ENCODE assay signal across 8 mouse cellular contexts in the genomic region with DNA sequence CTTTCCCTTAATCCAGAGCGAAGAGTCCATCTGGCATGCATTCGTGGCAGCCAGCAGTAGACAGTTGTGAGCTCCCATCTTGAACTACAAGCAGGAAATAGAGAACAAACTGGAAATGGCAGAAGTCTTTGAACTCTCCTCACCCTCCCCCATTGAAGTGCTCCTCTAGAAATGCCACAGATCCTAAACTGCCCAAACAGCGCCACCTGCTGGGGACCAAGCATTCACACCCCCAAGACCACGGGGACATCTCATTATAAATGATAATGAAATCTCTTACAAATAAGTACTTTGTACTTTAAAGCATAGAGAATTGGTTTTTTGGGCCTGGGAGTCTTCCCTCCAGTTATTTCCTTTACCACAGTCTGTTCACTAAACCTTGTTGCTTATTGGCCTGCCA. TPM values are rescaled to one million over a fixed set of nuclear protein-coding genes. Genes with fewer than 3 reads are reported as not detected.
DNase-seq lines count a peak whose midpoint lies in the region; ATAC-seq lines count a peak whose summit lies in the region.

No protein-coding gene starts in this region.

- H3K27ac ChIP-seq in hindbrain, embryonic 11.5 days (ENCODE audit: low read depth, low read length), result no peak overlapping the region
- H3K27ac ChIP-seq in hindbrain, embryonic 14.5 days, result no peak overlapping the region
- no peak overlapping the region for H3K27ac ChIP-seq in neural tube, embryonic 11.5 days (ENCODE audit: low read depth, low read length)

- WGBS in hindbrain, embryonic 11.5 days, result 58% methylated on average over 4 of the region's 4 CpGs
- WGBS in hindbrain, embryonic 14.5 days, result 56% methylated on average over 4 of the region's 4 CpGs
- WGBS in neural tube, embryonic 11.5 days, result 54% methylated on average over 4 of the region's 4 CpGs

- no peaks in the 10 kb centered on the region for H3K4me1 ChIP-seq in hindbrain, embryonic 11.5 days (replicated peaks; ENCODE audit: control insufficient read depth, insufficient read depth, low read length)
- no peaks in the 10 kb centered on the region for H3K4me1 ChIP-seq in hindbrain, embryonic 14.5 days (replicated peaks; ENCODE audit: control insufficient read depth, insufficient read depth, low read length)
- H3K4me1 ChIP-seq in neural tube, embryonic 11.5 days (ENCODE audit: control insufficient read depth, insufficient read depth, low read length), result no peaks in the 10 kb centered on the region

- H3K4me2 ChIP-seq in hindbrain, embryonic 11.5 days (replicated peaks; ENCODE audit: low read depth, low read length), result no peak overlapping the region
- H3K4me2 ChIP-seq in hindbrain, embryonic 14.5 days (replicated peaks), result no peak overlapping the region
- H3K4me2 ChIP-seq in neural tube, embryonic 11.5 days (ENCODE audit: low read depth), result no peak overlapping the region

- no peak overlapping the region for H3K4me3 ChIP-seq in hindbrain, embryonic 11.5 days (ENCODE audit: low read depth, low read length)
- H3K4me3 ChIP-seq in hindbrain, embryonic 14.5 days (replicated peaks; ENCODE audit: low read length), result no peak overlapping the region
- no peak overlapping the region for H3K4me3 ChIP-seq in neural tube, embryonic 11.5 days (ENCODE audit: low read depth, low read length)

- DNase-seq in hindbrain, embryonic 11.5 days (ENCODE audit: low spot score), result peak; percentile 74
- DNase-seq in hindbrain, embryonic 14.5 days (ENCODE audit: low spot score), result no peak
- peak; percentile 82 to 83 for DNase-seq in B cell, adult 2 months
- DNase-seq in Muller cell, postnatal 12 days (ENCODE audit: inconsistent ontology term), result peak; percentile 30
- DNase-seq in cerebellum, postnatal 14 days, result peak; percentile 54 to 72
- peak; percentile 71 to 78 for DNase-seq in kidney, postnatal 25 days
- DNase-seq in neural tube, embryonic 11.5 days (ENCODE audit: low spot score), result peak; percentile 56
- no peak for DNase-seq in frontal cortex, postnatal 10 days (ENCODE audit: low spot score in 2 of 2)

- no peaks in the 10 kb centered on the region for H3K27me3 ChIP-seq in hindbrain, embryonic 11.5 days (ENCODE audit: control insufficient read depth, insufficient read depth, low read length)
- no peaks in the 10 kb centered on the region for H3K27me3 ChIP-seq in hindbrain, embryonic 14.5 days (ENCODE audit: control insufficient read depth, insufficient read depth, low read length)
- H3K27me3 ChIP-seq in neural tube, embryonic 11.5 days (ENCODE audit: control insufficient read depth, insufficient read depth, low read length), result no peaks in the 10 kb centered on the region

- no peak for ATAC-seq in hindbrain, embryonic 11.5 days (ENCODE audit: low FRiP score)
- ATAC-seq in hindbrain, embryonic 14.5 days (ENCODE audit: low FRiP score), result no peak
- ATAC-seq in neural tube, embryonic 11.5 days (ENCODE audit: insufficient read depth, low FRiP score, low TSS enrichment), result no peak

- H3K9ac ChIP-seq in hindbrain, embryonic 11.5 days (ENCODE audit: low read depth, low read length), result no peak overlapping the region
- H3K9ac ChIP-seq in hindbrain, embryonic 14.5 days, result no peak overlapping the region
- no peak overlapping the region for H3K9ac ChIP-seq in neural tube, embryonic 11.5 days (ENCODE audit: low read length)

- 0 out of 2 replicates have a peak, but pooled peaks cover 3% of the 10 kb centered on the region for H3K36me3 ChIP-seq in hindbrain, embryonic 11.5 days (ENCODE audit: control insufficient read depth, insufficient read depth, low read length)
- H3K36me3 ChIP-seq in hindbrain, embryonic 14.5 days (replicated peaks; ENCODE audit: control insufficient read depth, insufficient read depth), result peaks cover 81% of the 10 kb centered on the region
- H3K36me3 ChIP-seq in neural tube, embryonic 11.5 days (ENCODE audit: control insufficient read depth, insufficient read depth, low read length), result peaks cover 6% of the 10 kb centered on the region

- no peaks in the 10 kb centered on the region for H3K9me3 ChIP-seq in hindbrain, embryonic 11.5 days (ENCODE audit: control insufficient read depth, low read length)
- no peaks in the 10 kb centered on the region for H3K9me3 ChIP-seq in hindbrain, embryonic 14.5 days (ENCODE audit: control insufficient read depth, low read length)
- H3K9me3 ChIP-seq in neural tube, embryonic 11.5 days (ENCODE audit: control insufficient read depth, low read length), result no peaks in the 10 kb centered on the region

RNA-seq across cellular contexts. Expression of a gene that starts 12.0 kb away (rescaled TPM):
- polyA plus RNA-seq in hindbrain, embryonic 11.5 days (2014; fragmentation: Nextera tagmentation; extraction: Ambion mirVana), result 39.3 and 44.5 TPM in 2 replicates
- polyA plus RNA-seq in hindbrain, embryonic 14.5 days (2014; fragmentation: Nextera tagmentation; extraction: Ambion mirVana), result 48.3 and 50.3 TPM in 2 replicates
- 47.2 and 52.9 TPM in 2 replicates for polyA plus RNA-seq in neural tube, embryonic 11.5 days (2014; fragmentation: Nextera tagmentation; extraction: Ambion mirVana)

RNA-seq across cellular contexts. Expression of a gene that starts 12.1 kb away (rescaled TPM):
- polyA plus RNA-seq in hindbrain, embryonic 11.5 days (2014; fragmentation: Nextera tagmentation; extraction: Ambion mirVana), result 15.1 and 17.2 TPM in 2 replicates
- polyA plus RNA-seq in hindbrain, embryonic 14.5 days (2014; fragmentation: Nextera tagmentation; extraction: Ambion mirVana), result 19.5 and 20.9 TPM in 2 replicates
- polyA plus RNA-seq in neural tube, embryonic 11.5 days (2014; fragmentation: Nextera tagmentation; extraction: Ambion mirVana), result 14.1 and 15.3 TPM in 2 replicates

Comparison
In these comparisons a context has a peak if more than half of its experiments do, and no peak if none do; other contexts are left out.
1. DNase-seq: peak in hindbrain, embryonic 11.5 days (single experiment), B cell, adult 2 months (2 of 2), Muller cell, postnatal 12 days (single experiment), cerebellum, postnatal 14 days (2 of 2), kidney, postnatal 25 days (2 of 2) and neural tube, embryonic 11.5 days (single experiment); none in hindbrain, embryonic 14.5 days (single experiment) and frontal cortex, postnatal 10 days (0 of 2).